Mouse (Mus musculus) heart, embryonic 14.5 days (tissue): Measurements from ENCODE around the gene Pik3r2. TPM values are rescaled to one million over a fixed set of nuclear protein-coding genes. Genes with fewer than 3 reads are reported as not detected.
A peak's percentile ranks its signal among the peaks of the same experiment; 100 is the strongest.

ENCODE experiments used
- ATAC-seq: fragments of 200-750 bp; cut with Nextera tagmentation; 2 replicates; pipeline ENCODE4 v1.8.0; 2017; ENCODE audit warnings: low read depth, moderate TSS enrichment; ENCODE audit not compliant: insufficient number of reproducible peaks, insufficient read depth, low FRiP score
- H3K27ac ChIP-seq, 2 experiments: fragments of 200-500 bp in 1 of 2; fragments of 300-500 bp in 1 of 2; sonication (generic) in 1 of 2; replicated peaks in 1 of 2; 2 replicates each; pipeline ENCODE4 v1.5.1; 2012 to 2014; ENCODE audit warnings: low read depth in 2 of 2, low read length in 2 of 2, control low read depth in 1 of 2, mild to moderate bottlenecking in 1 of 2, mixed read lengths in 1 of 2; ENCODE audit not compliant: control insufficient read depth in 1 of 2, insufficient read depth in 1 of 2
- H3K27me3 ChIP-seq: fragments of 300-500 bp; sonication (generic); 2 replicates; pipeline ENCODE4 v1.6.1; 2014; ENCODE audit warnings: mild to moderate bottlenecking, low read length, control low read depth; ENCODE audit not compliant: control insufficient read depth, insufficient read depth
- H3K36me3 ChIP-seq: fragments of 300-500 bp; sonication (generic); 2 replicates; pipeline ENCODE4 v1.6.1; 2014; ENCODE audit warnings: mild to moderate bottlenecking, control low read depth, low read length, mixed read lengths; ENCODE audit not compliant: control insufficient read depth, insufficient read depth
- H3K4me1 ChIP-seq, 2 experiments: fragments of 200-500 bp in 1 of 2; fragments of 300-500 bp in 1 of 2; sonication (generic) in 1 of 2; 2 replicates each; pipeline ENCODE4 v1.6.1; 2012 to 2014; ENCODE audit warnings: low read length in 2 of 2, control low read depth in 1 of 2, mixed read lengths in 1 of 2; ENCODE audit not compliant: control insufficient read depth in 2 of 2, insufficient read depth in 2 of 2
- H3K4me2 ChIP-seq: fragments of 300-500 bp; sonication (generic); 2 replicates; pipeline ENCODE4 v1.6.1; 2014; ENCODE audit warnings: mild to moderate bottlenecking, low read length
- H3K4me3 ChIP-seq, 2 experiments: fragments of 200-500 bp in 1 of 2; fragments of 300-500 bp in 1 of 2; sonication (generic) in 1 of 2; 2 replicates each; pipeline ENCODE4 v1.5.1; 2012 to 2014; ENCODE audit warnings: low read length in 2 of 2, mild to moderate bottlenecking in 2 of 2, control low read depth in 1 of 2, low read depth in 1 of 2, moderate library complexity in 1 of 2; ENCODE audit not compliant: control insufficient read depth in 1 of 2, insufficient read depth in 1 of 2
- H3K9ac ChIP-seq: fragments of 300-500 bp; sonication (generic); 2 replicates; pipeline ENCODE4 v1.6.1; 2014; ENCODE audit warnings: mild to moderate bottlenecking, low read length
- H3K9me3 ChIP-seq: fragments of 300-500 bp; sonication (generic); 2 replicates; pipeline ENCODE4 v1.6.1; 2016; ENCODE audit warnings: low read length, control low read depth; ENCODE audit not compliant: control insufficient read depth
- WGBS: fragments of 180-500 bp; shearing (Covaris S2); extraction: QIAGEN DNeasy Blood & Tissue Kit; methylation state at CpG from one replicate; pipeline ENCODE4 v1.1.7; 2014; 5-methylcytosine and 5-hydroxymethylcytosine counted together
- polyA plus RNA-seq: library from polyadenylated mRNA; unstranded; fragments of >200 nt; fragmentation: Nextera tagmentation; extraction: Ambion mirVana; gene quantifications from 2 replicates; pipeline ENCODE4 v1.2.1, GENCODE M21; 2014

Gene Pik3r2
- polyA plus RNA-seq, 1 experiment from 2014 or later: 26.7 TPM

GRCm38 (mm10) chr8:70760775-70761406 is 15.6 kb downstream of the Pik3r2 start, which contains the start of gene Mpv17l2:
TSS of gene Mpv17l2 (minus strand) at chr8:70760946.
- no peaks in the 10 kb centered on the region for H3K9me3 ChIP-seq
- H3K4me3 ChIP-seq: peak within 1 kb of the TSS; percentile 63 to 80
- peak; percentile 95 for ATAC-seq
- H3K36me3 ChIP-seq: peaks cover 28% of the 10 kb centered on the region
- peak within 1 kb of the TSS; percentile 78 to 85 for H3K27ac ChIP-seq
- H3K4me1 ChIP-seq: peaks cover 8 to 23% of the 10 kb centered on the region in 2 experiments
- under 1% methylated on average over 55 of the region's 55 CpGs for WGBS
- peak within 1 kb of the TSS; percentile 93 for H3K9ac ChIP-seq
- H3K27me3 ChIP-seq: no peaks in the 10 kb centered on the region
- H3K4me2 ChIP-seq: peak within 1 kb of the TSS; percentile 99

DNA sequence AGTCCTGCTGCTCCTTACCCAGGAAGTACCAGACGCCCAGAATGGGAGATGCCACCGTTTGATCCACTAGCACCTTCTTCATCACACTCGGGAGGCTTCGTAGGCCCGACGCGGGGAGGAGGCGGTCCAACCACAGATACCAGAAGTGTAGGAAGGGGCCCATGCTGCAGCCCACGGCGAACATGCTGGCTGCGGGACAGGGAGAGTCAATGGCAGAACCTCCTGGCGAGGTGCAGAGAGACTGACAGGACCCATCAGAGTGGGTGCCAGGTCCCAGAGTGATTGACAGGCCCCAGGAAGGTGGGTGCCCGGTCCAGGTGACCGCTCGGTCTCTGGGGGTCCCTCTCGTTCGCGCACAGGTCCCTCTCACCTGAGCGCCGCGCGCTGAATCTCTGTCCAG is 16.2 kb downstream of the Pik3r2 start:
- Histone ChIP-seq H3K4me3 (peak overlapping the region; percentile 63 to 80), H3K4me1 (peaks cover 5 to 21% of the 10 kb centered on the region in 2 experiments), H3K36me3 (peaks cover 29% of the 10 kb centered on the region), H3K27ac (peak overlapping the region; percentile 12 to 66; a peak in 3 of 4 replicates), H3K4me2 (peak overlapping the region; percentile 99), H3K9ac (peak overlapping the region; percentile 93), H3K27me3 (no peaks in the 10 kb centered on the region), H3K9me3 (no peaks in the 10 kb centered on the region)
- WGBS: 2% methylated on average over 22 of the region's 22 CpGs
- no peak; the same call in 1 of the 2 replicates for ATAC-seq

DNA sequence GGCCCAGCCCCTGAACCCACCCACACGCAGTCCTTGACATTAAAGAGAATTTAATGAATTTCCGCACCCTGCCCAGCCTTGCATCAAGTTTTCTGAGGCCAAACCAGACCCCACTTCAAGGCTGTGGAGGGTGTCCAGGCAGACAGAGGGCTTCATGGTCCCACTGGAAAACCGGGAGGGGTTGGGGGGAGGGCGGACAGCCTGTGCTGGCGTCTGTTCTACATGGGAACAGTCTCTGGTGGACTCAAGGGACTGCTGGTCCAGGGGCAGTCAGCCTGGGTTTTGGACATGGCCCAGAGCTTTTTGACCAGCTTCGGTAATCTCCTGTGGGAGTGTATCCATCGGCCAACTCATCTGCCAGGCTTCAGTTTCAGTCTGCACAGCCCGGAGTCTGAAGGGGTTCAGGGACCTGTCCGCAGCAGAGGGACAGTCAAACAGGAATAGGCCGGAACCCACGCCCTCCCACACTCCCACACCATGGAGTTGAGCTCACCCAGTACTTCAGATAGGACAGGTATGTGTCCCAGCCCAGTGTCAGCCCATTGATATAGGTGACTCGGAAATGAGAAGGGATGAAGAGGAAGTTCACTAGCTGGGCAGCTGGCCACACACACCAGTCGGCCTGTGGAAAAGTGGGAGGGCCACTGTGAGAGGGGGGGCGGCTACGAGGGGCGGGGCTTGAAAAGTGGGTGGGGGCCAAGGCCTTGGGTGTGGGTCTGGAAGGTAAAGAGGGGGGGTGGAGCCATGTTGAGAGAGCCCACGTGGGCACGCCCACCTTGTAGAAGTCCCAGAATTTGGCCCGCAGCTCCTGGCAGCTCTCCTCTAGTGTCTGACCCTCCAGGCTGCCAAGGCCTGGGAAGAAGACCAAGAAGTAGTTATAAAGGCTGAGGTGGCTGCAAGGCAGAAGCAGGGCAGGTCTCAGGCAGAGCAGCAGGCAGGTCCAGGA is 17.6 kb downstream of the Pik3r2 start:
- no peak overlapping the region for H3K4me2 ChIP-seq
- peaks cover 9 to 30% of the 10 kb centered on the region in 2 experiments for H3K4me1 ChIP-seq
- H3K27ac ChIP-seq: no peak overlapping the region
- H3K4me3 ChIP-seq: no peak overlapping the region
- H3K27me3 ChIP-seq: no peaks in the 10 kb centered on the region
- H3K9ac ChIP-seq: peak overlapping the region; percentile 93; the same call in 1 of the 2 replicates
- 64% methylated on average over 19 of the region's 19 CpGs for WGBS
- no peaks in the 10 kb centered on the region for H3K9me3 ChIP-seq
- peaks cover 29% of the 10 kb centered on the region for H3K36me3 ChIP-seq
- no peak for ATAC-seq

GRCm38 (mm10) chr8:70758308-70758615 is 18.3 kb downstream of the Pik3r2 start:
- Histone ChIP-seq H3K36me3 (peaks cover 29% of the 10 kb centered on the region), H3K4me2 (no peak overlapping the region), H3K4me1 (peaks cover 14 to 36% of the 10 kb centered on the region in 2 experiments), H3K4me3 (no peak overlapping the region), H3K9me3 (no peaks in the 10 kb centered on the region), H3K27me3 (no peaks in the 10 kb centered on the region), H3K27ac (no peak overlapping the region), H3K9ac (no peak overlapping the region)
- ATAC-seq: no peak
- WGBS: 90% methylated on average over 7 of the region's 7 CpGs

DNA sequence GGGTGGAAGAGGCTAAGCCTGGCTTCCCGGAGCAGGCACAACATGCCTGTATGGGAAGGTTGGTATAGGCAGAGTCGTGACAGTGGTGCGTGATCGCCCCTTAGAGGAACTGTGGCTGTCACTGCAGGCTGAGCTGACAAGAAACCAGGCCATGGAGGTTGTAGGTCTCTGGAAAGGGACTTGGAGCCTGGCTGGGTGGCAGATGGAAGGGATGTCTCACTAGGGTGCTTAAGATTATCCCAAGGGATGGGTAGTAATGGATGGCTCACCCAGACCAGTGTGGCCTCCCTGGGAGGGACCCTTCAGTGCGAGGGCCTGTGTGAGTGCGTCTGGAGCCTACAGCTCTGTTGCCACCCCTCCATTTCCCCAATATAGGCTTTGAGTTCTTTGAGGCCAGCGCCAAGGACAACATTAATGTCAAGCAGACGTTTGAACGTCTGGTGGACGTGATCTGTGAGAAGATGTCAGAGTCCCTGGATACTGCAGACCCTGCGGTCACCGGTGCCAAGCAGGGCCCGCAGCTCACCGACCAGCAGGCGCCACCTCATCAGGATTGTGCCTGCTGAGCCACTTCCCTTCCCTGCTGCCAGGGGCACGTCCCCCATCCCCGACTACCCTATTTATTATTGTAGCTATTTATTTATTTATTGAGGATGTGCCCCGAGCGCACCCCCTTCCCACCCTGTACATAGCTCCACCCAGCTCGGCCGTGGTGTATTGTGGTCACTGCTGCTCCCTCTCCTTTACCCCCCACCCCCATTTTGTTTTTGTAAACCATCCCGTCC is 18.8 kb downstream of the Pik3r2 start:
- Histone ChIP-seq H3K4me1 (peaks cover 19 to 42% of the 10 kb centered on the region in 2 experiments), H3K27me3 (no peaks in the 10 kb centered on the region), H3K4me3 (no peak overlapping the region), H3K9me3 (no peaks in the 10 kb centered on the region), H3K9ac (no peak overlapping the region), H3K36me3 (peaks cover 29% of the 10 kb centered on the region), H3K4me2 (no peak overlapping the region), H3K27ac (no peak overlapping the region)
- ATAC-seq: no peak
- 75% methylated on average over 22 of the region's 22 CpGs for WGBS

GRCm38 (mm10) chr8:70756476-70757040 is 20.0 kb downstream of the Pik3r2 start:
- ATAC-seq: no peak
- H3K27ac ChIP-seq: no peak overlapping the region
- H3K4me1 ChIP-seq: peaks cover 20 to 44% of the 10 kb centered on the region in 2 experiments
- peaks cover 29% of the 10 kb centered on the region for H3K36me3 ChIP-seq
- no peaks in the 10 kb centered on the region for H3K27me3 ChIP-seq
- WGBS: 92% methylated on average over 6 of the region's 6 CpGs
- H3K4me3 ChIP-seq: no peak overlapping the region
- H3K9ac ChIP-seq: no peak overlapping the region
- H3K4me2 ChIP-seq: no peak overlapping the region
- no peaks in the 10 kb centered on the region for H3K9me3 ChIP-seq
